Mouse (Mus musculus) liver, adult 2 months (tissue): ENCODE measurements around the gene Efna4.

Experiments used
- CTCF ChIP-seq: fragments of 200-500 bp; IDR thresholded peaks from 2 replicates; pipeline ENCODE4 v1.5.1; 2011; ENCODE audit warnings: low read depth, low read length, control low read depth
- POLR2A ChIP-seq: fragments of 200-500 bp; IDR thresholded peaks from 2 replicates; pipeline ENCODE4 v1.6.1; 2011; ENCODE audit warnings: low read length, control low read depth; ENCODE audit not compliant: insufficient read depth; ENCODE audit errors: extremely low read depth

GRCm38 (mm10) chr3:89367338-89367737 lies 29.5 kb upstream of the Efna4 start:
- TF ChIP-seq CTCF (no peak), POLR2A (no peak)
